Mouse (Mus musculus): ENCODE data around the gene Cd3e.
"Not testable (repeated sequence)": the region's sequence is repeated elsewhere in the genome, so short reads cannot be mapped to it uniquely, and the experiment has no call there.

The Cd3e gene

GRCm38 (mm10) chr9:44985721-44986161 is 23.7 kb downstream of the Cd3e start:
- in situ Hi-C loops (cut with MboI; ENCODE audit: low pct_unique_long_range_greater_than_20kb in 1 of 2, low sequenced_read_pairs in 2 of 2, unreplicated experiment in 1 of 2), result no loop called here

- in situ Hi-C loops (cut with MboI; ENCODE audit: low pct_unique_long_range_greater_than_20kb in 1 of 2, low sequenced_read_pairs in 2 of 2, unreplicated experiment in 1 of 2), result no loop called here
Measured at GRCm38 (mm10) chr9:44983001-44983400, 26.4 kb downstream of the Cd3e start.

- in situ Hi-C loops (cut with MboI; ENCODE audit: low pct_unique_long_range_greater_than_20kb in 1 of 2, low sequenced_read_pairs in 2 of 2, unreplicated experiment in 1 of 2), result no loop called here
Measured at GRCm38 (mm10) chr9:44982531-44982930, 26.9 kb downstream of the Cd3e start.

GRCm38 (mm10) chr9:44982081-44982480 is 27.3 kb downstream of the Cd3e start:
- in situ Hi-C loops (cut with MboI; ENCODE audit: low pct_unique_long_range_greater_than_20kb in 1 of 2, low sequenced_read_pairs in 2 of 2, unreplicated experiment in 1 of 2), result no loop called here

GRCm38 (mm10) chr9:44981676-44982075 is 27.8 kb downstream of the Cd3e start, which contains the start of gene Cd3d:
Cd3d (plus strand) TSS chr9:44981786.
- in situ Hi-C loops (cut with MboI; ENCODE audit: low pct_unique_long_range_greater_than_20kb in 1 of 2, low sequenced_read_pairs in 2 of 2, unreplicated experiment in 1 of 2), result no loop called here

- in situ Hi-C loops (cut with MboI; ENCODE audit: low pct_unique_long_range_greater_than_20kb in 1 of 2, low sequenced_read_pairs in 2 of 2, unreplicated experiment in 1 of 2), result no loop called here
Measured at GRCm38 (mm10) chr9:44981104-44981503, 28.3 kb downstream of the Cd3e start.

GRCm38 (mm10) chr9:44980242-44980641 is 29.2 kb downstream of the Cd3e start, which contains the start of gene Cd3g:
Cd3g (minus strand) TSS chr9:44980431.
- in situ Hi-C loops (cut with MboI; ENCODE audit: low pct_unique_long_range_greater_than_20kb in 1 of 2, low sequenced_read_pairs in 2 of 2, unreplicated experiment in 1 of 2), result no loop called here

- in situ Hi-C loops (cut with MboI; ENCODE audit: low pct_unique_long_range_greater_than_20kb in 1 of 2, low sequenced_read_pairs in 2 of 2, unreplicated experiment in 1 of 2), result no loop called here
Measured at GRCm38 (mm10) chr9:44979806-44980205, 29.6 kb downstream of the Cd3e start.

- in situ Hi-C loops (cut with MboI; ENCODE audit: low pct_unique_long_range_greater_than_20kb in 1 of 2, low sequenced_read_pairs in 2 of 2, unreplicated experiment in 1 of 2), result no loop called here
Measured at GRCm38 (mm10) chr9:44977813-44978212, 31.6 kb downstream of the Cd3e start.

- in situ Hi-C loops (cut with MboI; ENCODE audit: low pct_unique_long_range_greater_than_20kb in 1 of 2, low sequenced_read_pairs in 2 of 2, unreplicated experiment in 1 of 2), result no loop called here
Measured at GRCm38 (mm10) chr9:44969450-44969849, 40.0 kb downstream of the Cd3e start.

- in situ Hi-C loops (cut with MboI; ENCODE audit: low pct_unique_long_range_greater_than_20kb in 1 of 2, low sequenced_read_pairs in 2 of 2, unreplicated experiment in 1 of 2), result not testable (repeated sequence)
Measured at GRCm38 (mm10) chr9:44967763-44968162, 41.7 kb downstream of the Cd3e start.

- in situ Hi-C loops (cut with MboI; ENCODE audit: low pct_unique_long_range_greater_than_20kb in 1 of 2, low sequenced_read_pairs in 2 of 2, unreplicated experiment in 1 of 2), result no loop called here
Measured at GRCm38 (mm10) chr9:44966815-44967242, 42.6 kb downstream of the Cd3e start.

GRCm38 (mm10) chr9:44965833-44966466 is 43.5 kb downstream of the Cd3e start:
- in situ Hi-C loops (cut with MboI; ENCODE audit: low pct_unique_long_range_greater_than_20kb in 1 of 2, low sequenced_read_pairs in 2 of 2, unreplicated experiment in 1 of 2), result no loop called here

- in situ Hi-C loops (cut with MboI; ENCODE audit: low pct_unique_long_range_greater_than_20kb in 1 of 2, low sequenced_read_pairs in 2 of 2, unreplicated experiment in 1 of 2), result no loop called here
Measured at GRCm38 (mm10) chr9:44965126-44965832, 44.1 kb downstream of the Cd3e start, which contains the start of gene Ube4a. Ube4a (minus strand) TSS chr9:44965600.

GRCm38 (mm10) chr9:44954432-44954831 is 55.0 kb downstream of the Cd3e start:
- in situ Hi-C loops (cut with MboI; ENCODE audit: low pct_unique_long_range_greater_than_20kb in 1 of 2, low sequenced_read_pairs in 2 of 2, unreplicated experiment in 1 of 2), result no loop called here

Data from mouse embryonic stem cell (cell line).